Mouse (Mus musculus) layer of hippocampus, postnatal 36 days (tissue): ENCODE data around the gene Pigc. TPM values are rescaled to one million over a fixed set of nuclear protein-coding genes. Genes with fewer than 3 reads are reported as not detected.

Experiments used
- DNase-seq, 2 experiments: peaks; one replicate each; pipeline ENCODE4 v3.0.0; 2022
- total RNA-seq, 2 experiments: library from RNA; stranded (reverse); gene quantifications; 2 replicates each; pipeline ENCODE4 v1.2.3; 2021

Pigc gene
- total RNA-seq: 10 to 100 TPM; 13.5 to 16.1 TPM

- DNase-seq: peak; percentile 89 to 90
These were observed at the start of gene Pigc for GRCm38 (mm10) chr1:161968589-161969407. Gene Pigc, plus strand, starts transcription at chr1:161969186.

DNA sequence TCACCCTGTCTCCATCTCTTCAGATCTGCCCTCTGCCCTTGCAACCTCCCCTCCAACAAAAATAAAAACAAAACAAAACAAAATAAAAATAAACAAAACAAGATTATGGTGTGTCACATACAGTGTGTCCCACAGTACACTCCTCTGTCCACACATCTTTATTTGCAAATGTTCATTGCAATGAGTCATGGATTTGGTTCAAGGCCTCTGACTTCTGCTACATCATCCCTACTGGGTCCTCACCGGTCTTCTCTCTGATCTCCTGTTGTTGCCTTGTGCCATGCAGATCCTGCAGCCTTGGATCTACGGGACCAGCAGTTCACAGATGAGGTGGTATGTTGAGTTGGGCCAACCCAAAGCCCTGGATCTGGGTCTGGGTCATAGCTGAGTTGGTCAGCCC is 49.4 kb upstream of the Pigc start:
- DNase-seq: no peak

DNA sequence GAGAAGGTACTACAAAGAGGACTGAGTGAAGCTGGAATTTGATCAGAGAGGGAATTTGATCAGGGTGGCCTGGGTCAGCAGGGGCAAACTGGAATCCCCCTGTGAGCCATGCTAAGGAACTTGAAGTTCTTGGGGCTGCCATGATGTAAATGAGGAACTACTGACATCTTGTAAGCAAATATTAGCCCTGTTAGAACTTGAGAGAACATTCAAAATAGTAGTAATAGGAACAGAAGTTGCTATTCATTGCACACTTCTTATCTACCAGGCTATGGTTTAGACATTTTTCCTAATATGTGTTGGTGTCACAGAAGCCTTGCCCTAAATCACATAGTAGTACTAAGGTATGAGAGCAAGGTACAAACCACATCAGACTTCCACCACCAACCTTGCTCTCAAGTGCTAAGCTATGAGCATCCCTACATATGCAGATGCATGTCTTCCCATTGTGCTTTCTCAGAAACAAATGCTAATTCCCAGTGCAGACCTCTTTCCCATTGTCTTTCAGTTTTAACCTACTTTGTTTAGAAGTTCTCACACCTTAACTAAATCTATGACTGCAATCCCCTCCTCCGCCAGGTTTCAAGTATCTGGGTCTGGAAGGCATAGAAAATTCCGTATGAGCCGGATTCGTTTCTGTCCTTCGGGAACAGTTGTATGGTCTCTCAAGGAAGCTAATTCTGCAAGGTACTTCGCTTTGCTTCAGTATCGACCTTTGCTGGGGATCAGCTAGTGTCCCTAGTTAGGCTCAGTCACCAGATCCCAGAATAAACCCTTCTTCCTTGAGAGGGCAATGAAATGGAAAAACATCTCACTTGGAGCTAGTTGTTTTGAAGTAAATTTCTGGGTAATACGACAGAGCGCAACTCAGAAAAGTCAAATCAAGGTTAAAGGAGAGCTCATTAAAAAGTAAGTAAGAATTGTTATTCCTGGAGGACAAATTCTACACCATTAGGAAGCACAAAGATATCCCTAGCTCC is 48.2 kb upstream of the Pigc start:
- no peak for DNase-seq

DNA sequence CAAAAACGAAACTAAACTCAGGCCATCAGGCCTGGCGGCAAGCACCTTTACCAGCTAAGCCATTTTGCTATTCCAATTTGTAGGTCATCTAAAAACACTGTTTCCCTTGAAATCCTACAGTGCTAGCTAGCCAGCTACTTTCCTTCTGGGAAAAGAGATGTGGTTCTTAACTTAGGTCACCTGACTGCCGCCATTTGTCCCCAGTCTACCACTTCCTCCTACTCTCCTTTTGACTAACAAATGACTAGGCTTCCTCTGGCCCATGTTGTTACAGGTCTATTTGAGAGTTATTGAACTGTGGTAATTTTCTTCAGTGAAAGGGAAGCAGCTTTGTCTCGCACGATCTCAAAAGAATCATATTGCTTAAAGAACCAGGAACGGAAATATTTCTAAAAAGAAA is 47.1 kb upstream of the Pigc start:
- no peak for DNase-seq

GRCm38 (mm10) chr1:161924321-161924720 is 44.7 kb upstream of the Pigc start:
- DNase-seq: no peak

DNA sequence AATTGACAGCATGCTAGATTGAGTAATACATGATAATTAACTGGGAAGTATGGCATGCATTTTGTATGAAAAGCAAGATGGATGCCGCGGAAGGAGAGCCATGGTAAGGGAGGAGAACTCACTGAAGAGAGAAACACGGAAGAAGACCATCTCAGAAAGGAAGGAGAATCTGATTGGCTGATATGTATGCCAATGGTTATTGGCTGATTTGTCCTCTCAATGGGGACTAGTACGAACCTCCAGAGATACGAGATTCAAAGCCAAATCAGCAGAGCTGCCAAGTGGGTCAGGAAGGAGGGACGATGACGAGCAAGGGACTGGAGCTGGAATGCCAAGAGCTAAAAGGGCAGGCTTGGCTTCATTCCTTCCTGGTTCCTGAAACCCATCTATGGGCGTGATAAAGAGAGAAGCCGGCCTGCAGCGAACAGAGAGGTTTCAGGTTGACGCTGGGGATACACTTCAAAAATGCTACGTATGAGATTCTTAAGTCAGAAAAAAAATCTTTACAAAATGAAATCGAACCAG is 43.6 kb upstream of the Pigc start:
- no peak for DNase-seq

DNA sequence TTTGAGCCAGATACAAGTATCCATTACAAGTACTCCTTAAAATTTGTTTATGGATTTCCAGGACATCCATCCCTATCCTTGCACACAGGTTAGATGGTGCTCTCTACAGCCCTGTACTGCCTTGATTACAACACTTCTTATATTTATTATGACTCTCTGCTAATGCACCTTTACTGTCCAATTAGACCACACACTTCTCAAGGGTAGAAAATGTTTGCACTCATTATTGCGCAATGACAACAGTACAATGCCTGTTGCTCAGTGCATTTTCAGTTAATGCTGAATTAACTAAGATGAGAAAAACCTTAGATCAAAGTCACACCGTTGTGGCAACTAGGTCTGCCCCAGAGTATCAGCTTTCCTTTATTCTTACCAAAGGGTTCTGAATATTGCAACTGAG is 41.0 kb upstream of the Pigc start:
- no peak for DNase-seq

- no peak for DNase-seq
These were observed 37.7 kb upstream of the Pigc start for GRCm38 (mm10) chr1:161931313-161931712.

DNA sequence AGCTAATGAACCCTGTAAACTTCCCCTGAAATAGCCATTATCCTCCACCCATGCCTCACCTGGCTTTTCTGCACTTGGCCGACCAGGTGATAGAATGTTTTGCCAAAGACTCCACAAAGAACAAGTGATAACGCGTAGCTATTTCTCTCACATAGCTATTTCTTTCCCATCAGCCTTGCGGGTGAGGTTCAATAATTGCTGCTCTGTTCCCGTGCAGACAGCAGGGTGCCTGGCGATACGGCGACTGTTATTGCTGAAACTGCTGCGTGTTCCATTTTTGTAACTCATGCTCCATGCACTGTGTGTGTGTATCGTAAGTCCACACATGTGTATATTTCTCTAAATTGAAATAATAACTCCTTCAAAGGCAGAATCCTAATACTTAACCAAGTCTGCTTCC is 37.2 kb upstream of the Pigc start:
- peak in 1 of 2 experiments; percentile 4 for DNase-seq

GRCm38 (mm10) chr1:161932286-161932685 is 36.7 kb upstream of the Pigc start:
- DNase-seq: no peak

DNA sequence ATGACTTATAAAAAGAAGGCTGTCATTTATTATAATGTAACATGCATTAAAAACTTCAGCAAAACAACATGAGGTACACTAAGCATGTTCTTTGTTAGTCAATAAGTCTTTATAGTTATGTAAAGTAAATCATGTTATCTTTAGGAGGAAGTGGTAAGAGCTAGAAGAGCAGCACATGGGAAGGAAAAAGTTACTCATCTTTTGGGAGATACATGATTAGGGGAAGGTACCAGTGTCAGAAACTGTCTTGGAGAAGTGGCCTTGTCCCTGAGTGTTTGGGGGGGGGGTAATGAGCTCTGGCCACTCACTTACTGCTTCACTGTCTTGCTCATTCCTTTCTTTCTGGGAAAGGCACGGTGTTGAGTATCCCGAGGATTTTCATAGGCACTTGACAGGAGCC is 26.9 kb upstream of the Pigc start:
- DNase-seq: no peak

DNA sequence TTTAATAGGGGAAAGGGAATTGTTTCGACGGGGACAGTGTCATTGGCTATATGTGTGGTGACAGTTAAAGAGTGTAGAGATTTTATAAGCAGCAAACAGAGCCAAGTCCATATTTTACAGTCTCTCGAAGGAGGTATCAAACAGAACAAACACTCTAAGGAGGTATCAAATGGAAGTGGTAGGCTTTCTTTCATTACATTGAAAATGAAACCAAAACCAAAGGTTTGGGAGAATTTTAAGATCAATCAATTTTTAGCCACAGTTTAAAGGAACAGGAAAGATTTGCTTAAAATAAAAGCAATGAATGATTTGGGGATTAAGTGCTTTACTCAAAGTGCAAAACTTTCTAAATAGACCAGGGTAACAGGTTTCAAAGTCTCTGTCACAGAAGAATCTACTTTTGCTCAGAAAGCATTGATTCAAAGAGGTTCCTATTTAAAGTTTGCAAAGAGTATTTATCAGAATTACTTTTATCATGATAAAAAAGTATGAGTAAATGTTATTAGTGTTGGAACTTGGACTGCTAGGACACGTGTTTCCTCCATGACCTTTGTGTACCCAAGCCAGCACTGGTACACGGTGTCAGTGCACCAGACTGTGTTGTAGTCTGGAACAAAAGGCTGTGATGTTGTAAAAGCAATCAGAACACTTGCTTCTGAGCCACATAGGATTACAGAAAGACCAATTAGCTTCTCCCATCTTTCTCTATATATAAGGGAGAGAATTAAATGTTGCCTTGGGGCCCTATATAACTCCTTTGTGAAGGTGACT is 17.8 kb upstream of the Pigc start:
- DNase-seq: no peak

DNA sequence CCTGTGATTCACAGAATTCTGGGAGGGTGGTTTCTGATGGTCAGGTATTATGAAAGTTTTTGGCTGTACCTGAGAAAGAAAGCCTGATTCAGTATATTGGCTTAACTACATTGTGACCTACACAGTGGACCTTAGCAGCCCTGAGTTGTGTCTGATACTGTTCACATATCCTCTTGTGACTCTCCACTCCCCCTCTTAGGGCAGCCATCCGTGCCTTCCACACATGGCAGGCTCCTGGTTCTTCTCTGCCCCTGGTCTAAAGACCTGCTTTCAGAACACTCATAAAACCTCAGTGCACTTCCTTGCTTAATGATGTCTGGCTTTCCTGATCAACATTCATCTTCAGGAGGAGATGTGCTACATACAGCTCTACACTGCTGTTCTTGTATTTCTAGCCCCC is 16.4 kb upstream of the Pigc start:
- DNase-seq: no peak

DNA sequence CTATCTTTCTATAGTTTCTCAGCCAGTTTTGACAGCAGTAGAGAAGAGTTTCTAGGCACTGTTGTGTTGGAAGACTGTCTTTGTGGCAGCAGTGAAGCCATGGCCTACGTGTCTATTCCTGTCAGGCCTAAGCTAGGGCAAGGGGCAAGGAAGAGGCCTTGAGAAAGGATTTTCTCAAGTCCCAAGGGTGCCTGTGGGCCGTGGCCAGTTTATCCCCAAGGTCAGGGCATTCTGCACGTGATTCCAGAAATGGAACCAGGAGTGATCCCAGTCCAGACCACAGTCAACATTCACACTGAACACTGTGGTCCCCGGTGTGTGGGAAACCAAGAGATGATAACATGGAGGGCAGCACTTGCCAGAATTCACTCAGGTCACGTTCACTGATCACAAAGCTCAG is 13.1 kb upstream of the Pigc start:
- DNase-seq: no peak

DNA sequence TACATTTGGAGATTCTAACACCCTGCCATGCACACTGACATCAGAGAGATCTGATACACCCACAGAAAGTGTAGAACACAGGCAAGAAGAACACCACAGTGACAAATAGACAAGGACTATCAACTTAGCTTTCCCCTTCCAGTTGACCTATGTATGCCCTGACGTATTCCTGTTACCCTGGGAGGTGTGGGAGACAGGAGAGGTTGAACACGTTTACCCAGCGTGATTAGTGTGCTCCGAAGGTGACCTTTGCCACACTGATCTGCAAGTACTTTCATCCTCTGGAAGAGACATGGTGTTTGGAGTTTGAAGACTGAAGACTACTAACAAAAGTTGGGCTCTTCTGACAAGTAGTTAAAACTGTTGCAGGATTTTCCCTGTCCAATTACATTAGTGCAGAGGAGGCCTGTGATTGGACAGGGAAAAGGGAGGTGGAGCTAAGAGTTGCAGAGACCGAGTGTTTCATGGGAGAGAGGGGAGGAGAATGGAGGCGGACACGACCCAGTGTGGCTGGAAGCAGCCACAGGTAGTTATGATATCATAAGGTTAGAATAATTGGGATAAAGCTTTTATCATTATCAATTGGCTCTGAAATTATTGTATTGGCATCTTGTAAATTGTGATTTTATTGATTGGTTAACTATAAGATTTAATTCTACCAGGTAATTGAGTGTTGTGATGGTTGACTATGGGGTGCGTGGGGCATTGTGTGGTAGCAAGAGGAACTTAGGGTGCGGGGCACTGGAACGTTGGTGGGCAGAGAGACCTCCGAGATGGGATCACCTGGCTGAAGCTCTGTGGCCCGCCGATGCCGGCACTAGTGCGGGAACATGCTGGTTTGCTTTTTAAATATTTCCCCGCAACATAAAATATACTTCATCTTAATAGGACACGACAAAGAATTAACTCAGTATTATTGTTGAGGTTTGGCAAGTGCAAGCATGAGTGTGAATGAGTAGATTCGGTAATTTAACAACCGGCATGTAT is 10.7 kb upstream of the Pigc start:
- no peak for DNase-seq

- no peak for DNase-seq
These were observed 6.3 kb upstream of the Pigc start for GRCm38 (mm10) chr1:161962465-161963377.

GRCm38 (mm10) chr1:161967936-161968335 is 1.1 kb upstream of the Pigc start:
- DNase-seq: no peak

DNA sequence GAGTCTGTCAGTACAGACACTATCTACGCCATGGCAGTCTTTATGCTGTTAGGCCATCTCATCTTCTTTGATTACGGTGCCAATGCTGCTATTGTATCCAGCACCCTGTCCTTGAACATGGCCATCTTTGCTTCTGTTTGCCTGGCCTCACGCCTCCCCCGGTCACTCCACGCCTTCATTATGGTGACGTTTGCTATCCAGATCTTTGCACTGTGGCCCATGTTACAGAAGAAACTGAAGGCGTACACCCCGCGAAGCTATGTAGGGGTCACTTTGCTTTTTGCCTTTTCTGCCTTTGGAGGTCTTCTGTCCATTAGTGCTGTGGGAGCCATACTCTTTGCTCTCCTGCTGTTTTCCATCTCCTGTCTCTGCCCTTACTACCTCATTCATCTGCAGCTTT is 1.9 kb downstream of the Pigc start:
- DNase-seq: no peak

- no peak for DNase-seq
These were observed 3.2 kb downstream of the Pigc start for GRCm38 (mm10) chr1:161972233-161972632.
